Mouse (Mus musculus) gastrocnemius, adult 2 months (tissue): ENCODE data around the gene Frk. TPM values are rescaled to one million over a fixed set of nuclear protein-coding genes. Genes with fewer than 3 reads are reported as not detected.
"Not testable (repeated sequence)": the region's sequence is repeated elsewhere in the genome, so short reads cannot be mapped to it uniquely, and the experiment has no call there.

Experiments used
- DNase-seq: peaks from one replicate; pipeline ENCODE4 v3.0.0; 2022
- H3K27ac ChIP-seq: fragments of 200-600 bp; 2 replicates; pipeline ENCODE4 v1.8.1; 2022; ENCODE audit warnings: mild to moderate bottlenecking
- H3K4me3 ChIP-seq: fragments of 200-600 bp; 2 replicates; pipeline ENCODE4 v1.8.1; 2022; ENCODE audit warnings: mild to moderate bottlenecking, moderate library complexity
- CTCF ChIP-seq: fragments of 200-600 bp; IDR thresholded peaks from 2 replicates; pipeline ENCODE4 v1.8.1; 2022; ENCODE audit warnings: antibody characterized with exemption, mild to moderate bottlenecking, moderate library complexity
- intact Hi-C: fragments of 180-260 bp; cut with DNase I; formaldehyde crosslinking; loops from one replicate; pipeline ENCODE4 v1.15.1; 2025
- long read RNA-seq, 2 experiments: library from polyadenylated mRNA; stranded (forward); transcript quantifications; one replicate each; pipeline ENCODE4 v2.0.0; 2021
- total RNA-seq, 2 experiments: library from RNA; stranded (reverse); gene quantifications; 2 replicates each; pipeline ENCODE4 v1.2.3; 2021

Frk gene
- total RNA-seq, result 1 to 10 TPM in 1 of 2 experiments, under 1 TPM in 1; 0.28 to 1.1 TPM
- long read RNA-seq, experiment 1, partial matches to known transcripts, result 0 of 1 reads
- long read RNA-seq, experiment 1, other reads (novel, unspliced or antisense), result 0 of 1 reads
- long read RNA-seq, experiment 2, result 0 reads

DNA sequence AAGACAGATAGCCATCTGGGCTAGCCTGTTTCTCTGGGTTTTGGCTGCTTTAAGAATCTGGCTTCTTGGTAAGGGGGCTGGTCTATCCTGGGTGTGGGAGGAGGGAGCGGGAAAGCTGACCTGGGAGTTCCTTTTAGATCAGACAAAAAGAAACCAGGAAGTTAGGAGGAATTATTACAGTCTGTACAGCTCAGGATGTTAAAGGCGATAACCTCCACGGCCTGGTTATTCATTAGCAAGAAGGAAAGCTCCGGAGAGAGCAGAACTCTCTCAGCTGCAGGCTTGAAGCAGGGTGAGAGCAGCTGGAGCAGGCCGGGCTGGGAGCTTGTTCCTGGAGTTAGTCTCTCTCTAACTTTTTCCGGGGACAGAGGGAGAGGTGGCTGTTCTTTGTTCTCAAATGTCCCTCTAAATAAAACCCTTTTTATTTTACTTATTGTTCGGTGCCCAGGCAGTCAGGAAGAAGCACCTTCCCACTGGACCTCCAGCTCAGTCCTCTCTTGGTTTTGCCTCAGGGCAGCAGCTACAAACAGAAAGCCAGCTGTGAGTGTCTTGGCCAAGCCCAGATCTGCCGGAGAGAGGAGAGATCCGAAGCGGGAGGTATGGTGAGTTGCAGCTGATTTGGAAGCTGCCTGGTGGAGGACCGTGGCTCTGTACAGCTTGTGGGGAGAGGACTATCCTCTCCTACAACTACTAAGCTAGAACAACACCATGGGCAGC, at the start of gene Frk:
Frk (plus strand) TSS at position 103 of the 717 bp plus-strand sequence.
- intact Hi-C loops, result loop anchor here (2.0 kb wide), 1 partner anchor 65 kb away; the partner anchor contains the start of gene Nt5dc1
- Histone ChIP-seq H3K4me3 (peak within 1 kb of the TSS; percentile 71), H3K27ac (peak within 1 kb of the TSS; percentile 83)
- no peak for TF ChIP-seq CTCF
- DNase-seq, result peak; percentile 37

GRCm38 (mm10) chr10:34434191-34434590, 49.0 kb upstream of the Frk start:
- H3K27ac ChIP-seq, DNase-seq, intact Hi-C loops, H3K4me3 ChIP-seq: not testable (repeated sequence)

- TF ChIP-seq CTCF, result no peak
- intact Hi-C loops, result no loop called here
- Histone ChIP-seq H3K27ac (no peak overlapping the region), H3K4me3 (no peak overlapping the region)
- no peak for DNase-seq
Measured at GRCm38 (mm10) chr10:34449469-34449868, 33.7 kb upstream of the Frk start.

DNA sequence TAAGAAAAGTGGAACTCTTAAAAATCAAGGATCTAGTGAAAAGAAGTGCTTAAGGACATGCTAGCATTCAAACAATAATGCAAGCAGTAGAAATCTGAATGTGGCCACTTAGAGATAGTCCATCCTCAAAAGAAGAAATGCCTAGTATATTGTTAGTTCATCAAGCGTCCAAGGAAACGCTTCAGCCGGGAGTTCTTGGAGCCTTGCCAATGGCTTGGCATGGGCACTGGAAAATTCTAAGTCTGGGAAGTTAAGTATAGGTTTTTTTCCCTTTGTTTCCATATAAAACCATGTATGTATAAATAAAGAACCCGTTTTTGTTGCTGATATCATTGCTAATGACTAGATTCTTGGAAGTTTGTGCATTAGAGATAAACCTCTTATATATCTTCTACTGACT, 21.7 kb upstream of the Frk start:
- intact Hi-C loops, result no loop called here
- Histone ChIP-seq H3K4me3 (no peak overlapping the region), H3K27ac (no peak overlapping the region)
- no peak for TF ChIP-seq CTCF
- no peak for DNase-seq

GRCm38 (mm10) chr10:34464321-34464720, 18.9 kb upstream of the Frk start:
- TF ChIP-seq CTCF, result no peak
- H3K4me3 ChIP-seq, result no peak overlapping the region
- DNase-seq, result no peak
- H3K27ac ChIP-seq, result no peak overlapping the region
- intact Hi-C loops, result no loop called here

DNA sequence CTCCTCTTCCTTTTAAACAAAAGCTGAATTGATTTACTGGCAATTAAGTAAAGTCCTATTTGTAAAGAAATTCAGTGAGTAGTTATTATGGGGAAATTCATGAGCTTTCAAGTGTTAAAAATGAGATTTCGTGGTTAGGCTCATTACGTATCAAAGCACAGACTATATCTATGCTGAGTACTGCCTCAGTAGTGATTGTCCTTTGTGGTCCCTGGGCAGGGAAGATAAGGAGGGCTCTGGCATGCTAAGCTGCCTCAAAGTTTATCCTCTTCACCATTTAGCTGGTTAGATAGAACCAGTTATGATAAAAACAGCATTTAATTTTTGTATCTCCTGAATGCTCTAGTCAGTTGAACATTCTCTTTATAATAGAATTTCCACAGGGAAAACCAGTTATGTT, 14.2 kb upstream of the Frk start:
- TF ChIP-seq CTCF, result no peak
- DNase-seq, result no peak

GRCm38 (mm10) chr10:34479942-34480455, 3.2 kb upstream of the Frk start:
- Histone ChIP-seq H3K27ac (no peak overlapping the region), H3K4me3 (no peak overlapping the region)
- no peak for TF ChIP-seq CTCF
- no peak for DNase-seq
- intact Hi-C loops, result no loop called here

More for the DNA sequence above, 14.2 kb upstream of the Frk start:
- intact Hi-C loops, result no loop called here
- Histone ChIP-seq H3K27ac (no peak overlapping the region), H3K4me3 (no peak overlapping the region)

GRCm38 (mm10) chr10:34484014-34484411, 814 bp downstream of the Frk start:
- TF ChIP-seq CTCF, result no peak
- H3K4me3 ChIP-seq, result peak overlapping the region; percentile 71
- peak; percentile 66 for DNase-seq
- intact Hi-C loops, result loop anchor here (2.0 kb wide), 1 partner anchor 65 kb away; the partner anchor contains the start of gene Nt5dc1
- peak overlapping the region; percentile 83 for H3K27ac ChIP-seq

- intact Hi-C loops, result loop anchor here (2.0 kb wide), 1 partner anchor 66 kb away; the partner anchor contains the start of gene Nt5dc1
- peak; percentile 26 for DNase-seq
- H3K4me3 ChIP-seq, result peak overlapping the region; percentile 71
- no peak overlapping the region for H3K27ac ChIP-seq
- peak; percentile 29; the same call in 1 of the 2 replicates for TF ChIP-seq CTCF
Measured at GRCm38 (mm10) chr10:34485079-34485478, 1.9 kb downstream of the Frk start.

- no peak overlapping the region for H3K4me3 ChIP-seq
- DNase-seq, result no peak
- TF ChIP-seq CTCF, result no peak
- intact Hi-C loops, result no loop called here
- no peak overlapping the region for H3K27ac ChIP-seq
Measured at GRCm38 (mm10) chr10:34507807-34508206, 24.6 kb downstream of the Frk start.

GRCm38 (mm10) chr10:34508593-34508992, 25.4 kb downstream of the Frk start:
- no peak overlapping the region for H3K27ac ChIP-seq
- no peak overlapping the region for H3K4me3 ChIP-seq
- DNase-seq, result no peak
- intact Hi-C loops, result no loop called here
- TF ChIP-seq CTCF, result no peak

DNA sequence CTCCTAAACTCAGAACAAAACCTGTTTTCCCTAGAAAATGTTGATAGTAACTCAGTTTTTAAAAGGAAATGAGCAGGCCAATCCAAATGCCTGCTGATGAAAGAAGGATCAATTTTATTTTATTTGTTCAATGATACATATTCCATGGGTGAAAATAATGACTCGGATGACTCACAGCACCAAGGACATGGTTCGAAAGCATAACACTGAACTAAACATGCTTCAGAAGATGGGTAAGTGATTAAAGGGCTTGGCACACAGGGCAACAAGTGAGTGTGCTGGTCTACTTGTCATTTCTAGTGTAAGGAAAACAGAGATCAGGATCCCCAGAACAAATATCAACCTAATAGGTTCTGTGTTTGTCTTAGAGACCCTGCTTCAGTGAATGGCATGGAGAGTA, 26.1 kb downstream of the Frk start:
- no peak for TF ChIP-seq CTCF
- intact Hi-C loops, result no loop called here
- no peak for DNase-seq
- no peak overlapping the region for H3K4me3 ChIP-seq
- no peak overlapping the region for H3K27ac ChIP-seq

DNA sequence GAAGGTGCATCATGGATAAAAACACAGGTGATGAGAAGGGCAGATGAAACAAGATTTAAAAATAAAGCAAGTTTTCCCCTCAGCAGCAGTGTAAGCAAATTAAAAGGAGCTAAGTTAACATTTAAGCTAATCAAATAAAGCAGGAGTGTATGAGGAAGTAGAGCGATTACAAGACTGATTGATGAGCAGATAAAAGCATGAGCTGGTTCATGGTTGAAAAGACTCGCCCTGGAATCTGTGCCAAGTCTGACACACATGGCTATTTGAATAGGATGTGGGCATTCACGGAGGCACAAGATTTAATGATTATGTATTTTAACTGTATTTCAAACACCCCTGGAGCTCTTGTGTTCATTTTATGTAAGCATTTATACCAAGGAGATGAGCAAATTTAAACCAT, 28.0 kb downstream of the Frk start:
- no peak overlapping the region for H3K4me3 ChIP-seq
- no peak for DNase-seq
- no peak overlapping the region for H3K27ac ChIP-seq
- intact Hi-C loops, result no loop called here
- no peak for TF ChIP-seq CTCF
